Mouse (Mus musculus) midbrain, embryonic 16.5 days (tissue): ENCODE data around the gene Xbp1. TPM values are rescaled to one million over a fixed set of nuclear protein-coding genes. Genes with fewer than 3 reads are reported as not detected.
"Not testable (repeated sequence)": the region's sequence is repeated elsewhere in the genome, so short reads cannot be mapped to it uniquely, and the experiment has no call there.

Experiments used
- ATAC-seq: fragments of 200-750 bp; cut with Nextera tagmentation; 2 replicates; pipeline ENCODE4 v1.8.0; 2017; ENCODE audit warnings: moderate TSS enrichment
- H3K27ac ChIP-seq: fragments of 300-500 bp; sonication (generic); 2 replicates; pipeline ENCODE4 v1.5.1; 2014; ENCODE audit warnings: mild to moderate bottlenecking, low read length, mixed read lengths
- H3K27me3 ChIP-seq: fragments of 300-500 bp; sonication (generic); 2 replicates; pipeline ENCODE4 v1.6.1; 2014; ENCODE audit warnings: low read depth, low read length, mixed read lengths; ENCODE audit not compliant: control insufficient read depth, insufficient read depth
- H3K36me3 ChIP-seq: fragments of 300-500 bp; sonication (generic); 2 replicates; pipeline ENCODE4 v1.6.1; 2014; ENCODE audit warnings: mild to moderate bottlenecking, low read length, moderate library complexity, mixed read lengths; ENCODE audit not compliant: control insufficient read depth, insufficient read depth
- H3K4me1 ChIP-seq: fragments of 300-500 bp; sonication (generic); 2 replicates; pipeline ENCODE4 v1.6.1; 2014; ENCODE audit warnings: mild to moderate bottlenecking, low read length, mixed read lengths; ENCODE audit not compliant: control insufficient read depth, insufficient read depth
- H3K4me2 ChIP-seq: fragments of 300-500 bp; sonication (generic); 2 replicates; pipeline ENCODE4 v1.6.1; 2014; ENCODE audit warnings: mild to moderate bottlenecking, low read length, mixed read lengths
- H3K4me3 ChIP-seq: fragments of 300-500 bp; sonication (generic); 2 replicates; pipeline ENCODE4 v1.5.1; 2014; ENCODE audit warnings: low read depth, mild to moderate bottlenecking, low read length, moderate library complexity, mixed read lengths
- H3K9ac ChIP-seq: fragments of 300-500 bp; sonication (generic); 2 replicates; pipeline ENCODE4 v1.6.1; 2014; ENCODE audit warnings: low read depth, low read length, mixed read lengths
- H3K9me3 ChIP-seq: fragments of 300-500 bp; sonication (generic); replicated peaks from 2 replicates; pipeline ENCODE4 v1.6.1; 2014; ENCODE audit warnings: mild to moderate bottlenecking, low read length, mixed read lengths; ENCODE audit not compliant: control insufficient read depth, poor library complexity, severe bottlenecking
- WGBS: fragments of 180-500 bp; shearing (Covaris S2); extraction: QIAGEN DNeasy Blood & Tissue Kit; methylation state at CpG from one replicate; pipeline ENCODE4 v1.1.7; 2014; 5-methylcytosine and 5-hydroxymethylcytosine counted together
- polyA plus RNA-seq: library from polyadenylated mRNA; unstranded; fragments of >200 nt; fragmentation: Nextera tagmentation; extraction: Ambion mirVana; gene quantifications from 2 replicates; pipeline ENCODE4 v1.2.1, GENCODE M21; 2015

The Xbp1 gene
- 145 and 156 TPM in 2 replicates for polyA plus RNA-seq

DNA sequence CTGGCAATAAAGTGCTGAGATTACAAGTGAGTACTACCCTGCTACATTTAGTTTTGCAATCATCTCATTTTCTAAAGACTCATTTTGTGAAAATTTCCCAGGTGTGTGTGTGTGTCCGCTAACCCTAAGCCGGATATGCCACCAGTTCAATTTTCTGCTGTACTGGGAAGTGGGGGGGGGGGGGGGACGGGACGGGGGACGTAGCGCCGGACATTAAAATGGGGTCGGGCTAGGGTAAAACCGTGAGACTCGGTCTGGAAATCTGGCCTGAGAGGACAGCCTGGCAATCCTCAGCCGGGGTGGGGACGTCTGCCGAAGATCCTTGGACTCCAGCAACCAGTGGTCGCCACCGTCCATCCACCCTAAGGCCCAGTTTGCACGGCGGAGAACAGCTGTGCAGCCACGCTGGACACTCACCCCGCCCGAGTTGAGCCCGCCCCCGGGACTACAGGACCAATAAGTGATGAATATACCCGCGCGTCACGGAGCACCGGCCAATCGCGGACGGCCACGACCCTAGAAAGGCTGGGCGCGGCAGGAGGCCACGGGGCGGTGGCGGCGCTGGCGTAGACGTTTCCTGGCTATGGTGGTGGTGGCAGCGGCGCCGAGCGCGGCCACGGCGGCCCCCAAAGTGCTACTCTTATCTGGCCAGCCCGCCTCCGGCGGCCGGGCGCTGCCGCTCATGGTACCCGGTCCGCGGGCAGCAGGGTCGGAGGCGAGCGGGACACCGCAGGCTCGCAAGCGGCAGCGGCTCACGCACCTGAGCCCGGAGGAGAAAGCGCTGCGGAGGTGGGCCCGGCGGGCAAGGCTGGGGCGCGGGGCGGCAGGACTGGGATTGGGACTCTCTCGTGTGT, at the start of gene Xbp1:
Xbp1 (plus strand) TSS at position 248 of the 854 bp plus-strand sequence.
- peak within 1 kb of the TSS; percentile 81 for H3K4me2 ChIP-seq
- H3K4me1 ChIP-seq: peaks cover 20% of the 10 kb centered on the region
- H3K9me3 ChIP-seq: no peaks in the 10 kb centered on the region
- H3K27ac ChIP-seq: peak within 1 kb of the TSS; percentile 95
- under 1% methylated on average over 70 of the region's 72 CpGs for WGBS
- peak within 1 kb of the TSS; percentile 100 for H3K9ac ChIP-seq
- no peaks in the 10 kb centered on the region for H3K27me3 ChIP-seq
- peaks cover 20% of the 10 kb centered on the region for H3K36me3 ChIP-seq
- ATAC-seq: peak; percentile 98
- peak within 1 kb of the TSS; percentile 96 for H3K4me3 ChIP-seq

DNA sequence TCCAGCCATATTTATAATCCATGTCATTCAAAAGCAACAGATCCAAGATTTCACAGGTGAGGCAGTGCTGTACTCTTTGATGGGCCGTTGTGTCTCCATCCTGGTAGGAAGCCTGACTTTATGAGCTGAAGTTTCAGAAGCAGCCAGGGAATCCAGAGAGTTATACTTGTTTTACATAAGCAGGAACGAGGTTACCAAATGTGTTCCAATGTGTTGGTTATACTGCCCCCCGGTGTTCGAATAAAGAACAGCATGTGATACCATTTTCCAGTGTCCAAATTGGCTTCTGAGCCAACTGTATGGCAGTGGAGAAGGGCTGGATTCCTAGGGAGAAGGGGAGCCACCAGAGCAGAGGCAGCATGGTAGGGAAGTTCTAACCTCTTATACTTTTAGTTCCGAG, 46.3 kb upstream of the Xbp1 start:
- Histone ChIP-seq H3K4me1 (no peaks in the 10 kb centered on the region), H3K9ac (no peak overlapping the region)
- 0 out of 2 replicates have a peak, but pooled peaks have one; percentile 21 for ATAC-seq

GRCm38 (mm10) chr11:5475556-5476118, 44.8 kb upstream of the Xbp1 start:
- not testable (repeated sequence) for ATAC-seq, H3K9me3 ChIP-seq, H3K4me2 ChIP-seq, H3K27me3 ChIP-seq, H3K9ac ChIP-seq, H3K36me3 ChIP-seq, H3K4me3 ChIP-seq, H3K4me1 ChIP-seq, H3K27ac ChIP-seq
- no CpG with 5 or more reads among the region's 2 CpGs for WGBS

More for the DNA sequence above, 46.3 kb upstream of the Xbp1 start:
- no peak overlapping the region for H3K4me3 ChIP-seq
- 14% methylated on average over 5 of the region's 5 CpGs for WGBS
- no peaks in the 10 kb centered on the region for H3K9me3 ChIP-seq
- no peak overlapping the region for H3K27ac ChIP-seq
- no peaks in the 10 kb centered on the region for H3K27me3 ChIP-seq
- no peaks in the 10 kb centered on the region for H3K36me3 ChIP-seq
- H3K4me2 ChIP-seq: no peak overlapping the region

DNA sequence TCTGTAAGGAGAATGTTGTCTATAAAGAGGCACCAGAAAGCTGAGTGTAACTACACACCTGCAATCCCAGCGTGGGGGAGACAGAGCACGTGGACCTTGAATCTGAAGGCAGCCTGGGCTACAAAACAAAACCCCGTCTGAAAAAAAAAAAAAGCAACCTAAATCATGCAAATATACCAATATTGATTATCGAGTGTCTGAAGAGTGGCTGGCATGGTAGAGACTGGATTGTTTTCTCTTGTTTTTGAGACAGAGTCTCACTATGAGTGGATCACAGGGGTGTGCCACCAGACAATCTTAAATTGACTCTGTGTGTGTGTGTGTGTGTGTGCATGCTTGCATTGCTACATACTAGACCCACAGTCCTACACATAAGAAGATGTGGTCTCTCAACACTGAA, 43.7 kb upstream of the Xbp1 start:
- Histone ChIP-seq H3K36me3 (no peaks in the 10 kb centered on the region), H3K4me1 (no peaks in the 10 kb centered on the region), H3K4me2 (no peak overlapping the region), H3K27ac (no peak overlapping the region), H3K9ac (no peak overlapping the region), H3K27me3 (no peaks in the 10 kb centered on the region), H3K4me3 (no peak overlapping the region), H3K9me3 (no peaks in the 10 kb centered on the region)
- WGBS: 91% methylated on average over 4 of the region's 4 CpGs
- ATAC-seq: no peak

- Histone ChIP-seq H3K36me3 (no peaks in the 10 kb centered on the region), H3K27me3 (no peaks in the 10 kb centered on the region), H3K9ac (no peak overlapping the region), H3K4me2 (no peak overlapping the region), H3K27ac (no peak overlapping the region), H3K4me3 (no peak overlapping the region), H3K4me1 (no peaks in the 10 kb centered on the region), H3K9me3 (no peaks in the 10 kb centered on the region)
- WGBS: 87% methylated on average over 7 of the region's 7 CpGs
- no peak for ATAC-seq
Measured at GRCm38 (mm10) chr11:5478193-5478592, 42.3 kb upstream of the Xbp1 start.

DNA sequence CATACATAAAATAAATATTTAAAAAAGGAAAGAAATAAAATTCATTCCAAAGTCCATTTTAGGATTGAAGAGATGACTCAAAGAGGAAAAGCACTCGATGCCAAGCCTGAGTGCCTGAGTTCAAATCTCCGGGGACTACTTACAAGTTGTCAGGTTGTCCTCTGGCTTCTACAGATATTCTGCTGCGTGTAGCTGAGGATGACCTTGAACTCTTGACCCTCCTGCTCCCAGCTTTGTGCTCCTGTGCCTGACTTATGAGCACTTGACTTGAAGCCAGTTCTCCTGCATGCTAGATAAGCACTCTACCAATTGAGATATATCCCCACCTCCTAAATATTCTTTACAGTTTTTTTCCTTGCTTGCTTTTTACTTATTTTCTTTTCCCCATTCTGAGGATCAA, 41.6 kb upstream of the Xbp1 start:
- Histone ChIP-seq H3K4me1 (no peaks in the 10 kb centered on the region), H3K4me3 (no peak overlapping the region), H3K27ac (no peak overlapping the region), H3K36me3 (no peaks in the 10 kb centered on the region), H3K4me2 (no peak overlapping the region), H3K27me3 (no peaks in the 10 kb centered on the region), H3K9ac (no peak overlapping the region), H3K9me3 (no peaks in the 10 kb centered on the region)
- no peak for ATAC-seq
- 95% methylated on average over 3 of the region's 3 CpGs for WGBS

GRCm38 (mm10) chr11:5482581-5482980, 37.9 kb upstream of the Xbp1 start:
- H3K36me3 ChIP-seq: no peaks in the 10 kb centered on the region
- no peak overlapping the region for H3K4me3 ChIP-seq
- no peak overlapping the region for H3K4me2 ChIP-seq
- no peaks in the 10 kb centered on the region for H3K9me3 ChIP-seq
- H3K4me1 ChIP-seq: peaks cover 2% of the 10 kb centered on the region; the same call in 1 of the 2 replicates
- no peak overlapping the region for H3K9ac ChIP-seq
- H3K27me3 ChIP-seq: no peaks in the 10 kb centered on the region
- H3K27ac ChIP-seq: no peak overlapping the region
- WGBS: 91% methylated on average over 13 of the region's 13 CpGs
- no peak for ATAC-seq

- Histone ChIP-seq H3K4me2 (peak overlapping the region; percentile 76), H3K4me1 (peaks cover 2% of the 10 kb centered on the region; the same call in 1 of the 2 replicates), H3K27ac (no peak overlapping the region), H3K9me3 (no peaks in the 10 kb centered on the region), H3K4me3 (peak overlapping the region; percentile 43), H3K36me3 (no peaks in the 10 kb centered on the region), H3K9ac (peak overlapping the region; percentile 62), H3K27me3 (no peaks in the 10 kb centered on the region)
- ATAC-seq: peak; percentile 77
- WGBS: 19% methylated on average over 15 of the region's 15 CpGs
Measured at GRCm38 (mm10) chr11:5485193-5486011, 35.1 kb upstream of the Xbp1 start.
